Mouse (Mus musculus) spleen, adult 2 months (tissue): ENCODE measurements around the gene Adcy4. TPM values are rescaled to one million over a fixed set of nuclear protein-coding genes. Genes with fewer than 3 reads are reported as not detected.
"Not testable (repeated sequence)": the region's sequence is repeated elsewhere in the genome, so short reads cannot be mapped to it uniquely, and the experiment has no call there.

ENCODE experiments used
- DNase-seq, 2 experiments: peaks; one replicate each; pipeline versions ENCODE4 v3.0.0 to v3.0.0-alpha.2; 2012 to 2021; ENCODE audit warnings: low spot score in 2 of 2, low read depth in 1 of 2
- H3K27ac ChIP-seq: fragments of 200-500 bp; 2 replicates; pipeline ENCODE4 v1.5.1; 2012; ENCODE audit warnings: low read length, inconsistent platforms; ENCODE audit not compliant: insufficient read depth
- H3K27me3 ChIP-seq: fragments of 200-500 bp; 2 replicates; pipeline ENCODE4 v1.6.1; 2012; ENCODE audit warnings: mild to moderate bottlenecking, moderate library complexity, low read length, inconsistent platforms; ENCODE audit not compliant: control insufficient read depth, insufficient read depth
- H3K36me3 ChIP-seq: fragments of 200-500 bp; 2 replicates; pipeline ENCODE4 v1.6.1; 2012; ENCODE audit warnings: mild to moderate bottlenecking, low read length, inconsistent platforms; ENCODE audit not compliant: control insufficient read depth, insufficient read depth
- H3K4me1 ChIP-seq: fragments of 200-500 bp; 2 replicates; pipeline ENCODE4 v1.6.1; 2011; ENCODE audit warnings: inconsistent platforms; ENCODE audit not compliant: control insufficient read depth, insufficient read depth, insufficient read length
- H3K4me3 ChIP-seq: fragments of 200-500 bp; 2 replicates; pipeline ENCODE4 v1.5.1; 2011; ENCODE audit warnings: mild to moderate bottlenecking, inconsistent platforms; ENCODE audit not compliant: insufficient read depth, insufficient read length; ENCODE audit errors: extremely low read depth
- CTCF ChIP-seq: fragments of 200-500 bp; IDR thresholded peaks from 2 replicates; pipeline ENCODE4 v1.5.1; 2011; ENCODE audit warnings: mild to moderate bottlenecking, inconsistent platforms; ENCODE audit not compliant: insufficient read depth, insufficient read length, insufficient replicate concordance; ENCODE audit errors: extremely low read depth
- POLR2A ChIP-seq: fragments of 200-500 bp; IDR thresholded peaks from 2 replicates; pipeline ENCODE4 v1.6.1; 2011; ENCODE audit warnings: low read depth, low read length, inconsistent platforms
- WGBS: fragments of 180-500 bp; shearing (Covaris S2); methylation state at CpG from one replicate; pipeline ENCODE4 v1.1.7; 2018; 5-methylcytosine and 5-hydroxymethylcytosine counted together
- polyA plus RNA-seq: library from polyadenylated mRNA; depleted of rRNA; stranded (reverse); fragments of >200 nt; gene quantifications from 2 replicates; pipeline ENCODE4 v1.2.3, GENCODE M21; 2012

Gene Adcy4
- polyA plus RNA-seq, 1 experiment: 16.3 TPM

DNA sequence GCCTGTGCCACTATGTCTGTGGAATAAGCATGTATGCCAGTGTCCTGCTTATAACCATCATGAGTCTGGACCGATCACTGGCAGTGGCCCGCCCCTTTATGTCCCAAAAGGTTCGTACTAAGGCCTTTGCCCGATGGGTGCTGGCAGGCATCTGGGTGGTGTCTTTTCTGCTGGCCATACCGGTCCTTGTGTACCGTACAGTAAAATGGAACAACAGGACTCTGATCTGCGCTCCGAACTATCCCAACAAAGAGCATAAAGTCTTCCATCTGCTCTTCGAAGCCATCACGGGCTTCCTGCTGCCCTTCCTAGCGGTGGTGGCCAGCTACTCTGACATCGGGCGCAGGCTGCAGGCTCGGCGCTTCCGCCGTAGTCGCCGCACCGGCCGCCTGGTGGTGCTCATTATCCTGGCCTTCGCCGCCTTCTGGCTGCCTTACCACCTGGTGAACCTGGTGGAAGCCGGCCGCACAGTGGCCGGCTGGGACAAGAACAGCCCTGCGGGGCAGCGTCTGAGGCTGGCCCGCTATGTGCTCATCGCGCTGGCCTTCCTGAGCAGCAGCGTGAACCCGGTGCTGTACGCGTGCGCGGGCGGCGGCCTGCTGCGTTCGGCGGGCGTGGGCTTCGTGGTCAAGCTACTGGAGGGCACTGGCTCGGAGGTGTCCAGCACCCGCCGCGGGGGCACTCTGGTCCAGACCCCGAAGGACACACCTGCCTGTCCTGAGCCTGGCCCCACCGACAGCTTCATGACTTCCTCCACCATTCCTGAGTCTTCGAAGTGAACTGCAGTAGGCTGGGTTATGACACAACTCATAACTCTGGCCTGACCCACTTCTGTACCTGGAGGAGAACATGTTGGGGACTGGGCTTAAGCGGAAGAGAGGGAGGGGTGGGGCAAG is 16.1 kb downstream of the Adcy4 start:
- H3K4me1 ChIP-seq: peaks cover 3% of the 10 kb centered on the region; the same call in 1 of the 2 replicates

DNA sequence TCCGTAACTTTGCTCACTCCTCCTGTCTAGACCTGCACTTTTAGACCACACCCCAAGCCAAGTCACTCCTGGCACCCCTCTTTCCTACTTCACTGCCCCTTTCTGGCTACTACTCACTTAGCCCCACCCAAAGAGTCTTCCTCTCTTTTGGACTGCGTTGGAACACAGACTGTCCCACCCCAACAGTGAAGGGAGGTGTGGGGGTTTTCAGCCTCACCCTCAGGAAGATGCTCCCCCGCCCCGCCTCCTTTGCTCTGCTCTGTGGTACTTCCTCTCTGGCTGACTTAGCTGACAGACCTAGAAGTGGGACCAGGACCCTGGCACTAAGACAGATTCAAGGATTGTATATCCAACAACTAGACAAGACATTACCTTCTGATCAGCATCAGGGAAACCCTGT is 18.2 kb downstream of the Adcy4 start, which contains the start of gene Ltb4r1:
Gene Ltb4r1 (plus strand): TSS at position 267 of the 400 bp plus-strand sequence.
- Histone ChIP-seq H3K4me1 (peaks cover 10% of the 10 kb centered on the region; the same call in 1 of the 2 replicates), H3K36me3 (no peaks in the 10 kb centered on the region), H3K4me3 (no peak within 1 kb of the TSS), H3K27ac (no peak within 1 kb of the TSS), H3K27me3 (peaks cover 10% of the 10 kb centered on the region)
- 28% methylated on average over 4 of the region's 4 CpGs for WGBS
- no peak for DNase-seq
- no peak for TF ChIP-seq CTCF
- no peak for TF ChIP-seq POLR2A

More for the DNA sequence above, 16.1 kb downstream of the Adcy4 start:
- no peak for DNase-seq
- Histone ChIP-seq H3K36me3 (no peaks in the 10 kb centered on the region), H3K4me3 (peak overlapping the region; percentile 32; the same call in 1 of the 2 replicates), H3K27ac (no peak overlapping the region), H3K27me3 (peaks cover 4% of the 10 kb centered on the region; the same call in 1 of the 2 replicates)
- 15% methylated on average over 52 of the region's 52 CpGs for WGBS
- TF ChIP-seq CTCF (no peak), POLR2A (no peak)

DNA sequence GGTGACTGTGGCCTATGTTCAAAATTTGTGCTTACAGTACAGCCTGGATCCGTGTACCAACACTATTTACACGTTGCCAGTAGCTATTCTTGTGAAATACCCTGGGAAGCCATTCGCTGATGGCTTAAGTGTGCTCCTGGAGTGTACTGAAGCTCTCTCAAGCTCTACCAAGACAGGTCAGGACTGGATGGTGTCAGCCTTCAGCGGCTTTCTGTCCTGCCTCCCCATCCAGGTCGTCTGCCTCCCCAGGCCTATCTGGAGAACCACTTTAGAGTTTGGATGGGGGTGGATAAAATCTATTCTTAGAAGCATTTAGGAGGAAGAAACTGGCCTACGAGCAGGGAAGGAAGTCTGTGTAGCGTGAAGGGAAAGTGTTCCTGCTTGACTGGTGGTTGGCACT is 20.7 kb downstream of the Adcy4 start:
- Histone ChIP-seq H3K4me3 (no peak overlapping the region), H3K27ac (0 out of 2 replicates have a peak overlapping the region, but pooled peaks have one; percentile 27), H3K4me1 (peaks cover 10% of the 10 kb centered on the region; the same call in 1 of the 2 replicates), H3K36me3 (no peaks in the 10 kb centered on the region), H3K27me3 (peaks cover 10% of the 10 kb centered on the region)
- TF ChIP-seq POLR2A (no peak), CTCF (no peak)
- 29% methylated on average over 7 of the region's 7 CpGs for WGBS
- DNase-seq: no peak

DNA sequence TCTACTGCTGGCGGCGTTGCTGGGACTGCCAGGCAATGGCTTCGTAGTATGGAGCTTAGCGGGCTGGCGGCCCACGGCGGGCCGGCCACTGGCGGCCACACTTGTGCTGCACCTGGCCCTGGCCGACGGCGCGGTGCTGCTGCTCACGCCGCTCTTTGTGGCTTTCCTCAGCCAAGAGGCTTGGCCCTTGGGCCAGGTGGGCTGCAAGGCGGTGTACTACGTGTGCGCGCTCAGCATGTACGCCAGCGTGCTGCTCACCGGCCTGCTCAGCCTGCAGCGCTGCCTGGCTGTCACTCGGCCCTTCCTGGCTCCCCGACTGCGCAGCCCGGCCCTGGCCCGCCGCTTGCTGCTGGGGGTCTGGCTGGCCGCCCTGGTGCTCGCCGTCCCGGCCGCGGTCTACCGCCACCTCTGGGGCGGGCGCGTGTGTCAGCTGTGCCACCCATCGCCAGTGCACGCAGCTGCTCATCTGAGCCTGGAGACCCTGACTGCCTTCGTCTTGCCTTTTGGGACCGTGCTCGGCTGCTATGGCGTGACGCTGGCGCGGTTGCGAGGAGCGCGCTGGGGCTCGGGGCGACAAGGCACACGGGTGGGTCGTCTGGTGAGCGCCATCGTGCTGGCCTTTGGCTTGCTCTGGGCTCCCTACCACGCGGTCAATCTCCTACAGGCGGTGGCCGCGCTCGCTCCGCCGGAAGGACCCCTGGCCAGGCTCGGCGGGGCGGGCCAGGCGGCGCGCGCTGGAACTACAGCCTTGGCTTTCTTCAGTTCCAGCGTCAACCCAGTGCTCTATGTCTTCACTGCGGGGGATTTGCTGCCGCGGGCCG is 21.7 kb downstream of the Adcy4 start:
- H3K4me1 ChIP-seq: peaks cover 7% of the 10 kb centered on the region; the same call in 1 of the 2 replicates
- TF ChIP-seq CTCF (0 out of 2 replicates have a peak, but pooled peaks have one; percentile 0), POLR2A (no peak)
- H3K27ac ChIP-seq: no peak overlapping the region
- no peak for DNase-seq
- 5% methylated on average over 77 of the region's 77 CpGs for WGBS
- peaks cover 7% of the 10 kb centered on the region for H3K27me3 ChIP-seq
- H3K4me3 ChIP-seq: peak overlapping the region; percentile 44; the same call in 1 of the 2 replicates
- H3K36me3 ChIP-seq: no peaks in the 10 kb centered on the region

DNA sequence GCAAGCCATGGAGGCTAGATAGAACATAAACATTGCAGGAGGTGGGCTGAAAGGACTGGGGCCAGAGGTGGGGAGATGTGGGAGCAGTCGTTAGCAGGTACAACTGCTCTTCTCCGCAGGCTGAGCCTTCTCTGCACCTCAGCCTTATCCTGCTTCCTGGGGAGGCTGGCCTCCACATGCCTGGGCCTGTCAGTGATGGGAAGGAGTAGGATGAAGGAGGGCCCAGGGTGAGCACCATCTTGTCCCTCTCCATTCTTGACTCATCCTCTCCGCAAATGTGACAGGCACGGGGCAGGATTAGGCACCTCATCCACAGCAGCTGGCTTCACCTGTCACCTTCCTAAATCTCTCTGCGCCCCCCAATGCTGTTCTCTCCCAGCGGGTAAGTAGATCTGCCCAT is 22.7 kb downstream of the Adcy4 start, which contains the start of gene Ltb4r2:
Gene Ltb4r2 (plus strand): TSS at position 266 of the 400 bp plus-strand sequence.
- Histone ChIP-seq H3K4me3 (peak within 1 kb of the TSS; percentile 44; the same call in 1 of the 2 replicates), H3K4me1 (peaks cover 7% of the 10 kb centered on the region; the same call in 1 of the 2 replicates), H3K36me3 (no peaks in the 10 kb centered on the region), H3K27ac (no peak within 1 kb of the TSS), H3K27me3 (peaks cover 7% of the 10 kb centered on the region)
- no peak for DNase-seq
- TF ChIP-seq CTCF (no peak), POLR2A (no peak)
- WGBS: 94% methylated on average over 6 of the region's 6 CpGs

DNA sequence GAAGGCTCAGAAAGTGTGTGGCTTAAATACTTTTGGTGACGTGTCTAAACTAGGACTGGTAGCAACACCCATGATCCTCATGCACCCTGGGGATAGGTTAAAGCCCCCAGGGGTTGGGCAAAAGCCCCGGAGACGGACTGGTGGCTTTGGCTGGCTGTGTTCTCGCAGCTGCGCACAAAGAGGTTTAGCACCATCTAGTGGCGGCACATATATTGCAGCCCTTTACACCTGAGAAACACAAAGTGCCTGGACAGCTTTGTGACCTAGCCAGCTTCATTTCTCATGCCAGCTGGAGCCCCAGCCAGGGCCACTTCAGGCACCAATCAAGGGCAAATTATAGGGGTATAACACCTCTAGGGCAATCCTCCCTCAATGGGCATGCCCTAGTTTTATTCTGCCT is 23.7 kb downstream of the Adcy4 start:
- not testable (repeated sequence) for H3K4me3 ChIP-seq, H3K27ac ChIP-seq, H3K4me1 ChIP-seq, H3K36me3 ChIP-seq, H3K27me3 ChIP-seq
- 0% methylated on average over 6 of the region's 6 CpGs for WGBS
- peak; percentile 56; the same call in 1 of the 2 replicates for TF ChIP-seq CTCF
- peak; percentile 56 to 80 for DNase-seq
